Mouse (Mus musculus) lung, postnatal 0 days (tissue): ENCODE data around the gene Tmem144.

Experiments used
- CTCF ChIP-seq: IDR thresholded peaks from 2 replicates; pipeline ENCODE4 v1.5.1; 2016; ENCODE audit warnings: antibody characterized with exemption, mild to moderate bottlenecking
- EP300 ChIP-seq: IDR thresholded peaks from 2 replicates; pipeline ENCODE4 v1.6.1; 2016; ENCODE audit warnings: antibody characterized with exemption, mild to moderate bottlenecking, control low read depth

DNA sequence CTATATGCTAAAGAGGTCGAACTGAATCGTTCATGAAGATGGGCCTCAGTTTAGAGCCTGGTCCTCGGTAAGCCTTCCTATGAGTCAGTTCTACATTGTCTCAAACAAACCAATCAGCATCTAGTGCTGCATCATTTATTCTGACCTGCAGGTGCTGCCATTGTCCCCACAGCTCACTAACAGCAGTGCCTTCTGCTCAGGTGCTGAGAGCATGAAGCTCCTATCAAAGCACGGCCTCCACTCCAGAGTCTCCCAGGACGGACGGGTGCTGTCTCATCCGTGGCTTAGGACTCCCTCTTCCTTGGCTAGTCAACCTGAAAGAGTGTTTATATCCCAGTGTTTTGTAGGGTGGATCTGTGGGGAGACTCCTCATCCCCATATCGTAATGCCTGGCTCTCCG is 14.0 kb upstream of the Tmem144 start:
- TF ChIP-seq CTCF: no peak
- no peak for TF ChIP-seq EP300
